Mouse (Mus musculus) bone marrow macrophage, adult 2 months (primary cell): Measurements from ENCODE around the gene Pmis2.

Source experiments
- CTCF ChIP-seq: IDR thresholded peaks from 2 replicates; pipeline ENCODE4 v1.5.1; 2012; ENCODE audit warnings: low read depth, mild to moderate bottlenecking, low read length, moderate library complexity
- POLR2A ChIP-seq: IDR thresholded peaks from 2 replicates; pipeline ENCODE4 v1.6.1; 2012; ENCODE audit warnings: mild to moderate bottlenecking, low read depth, low read length, borderline replicate concordance

GRCm38 (mm10) chr7:30698101-30698500 is 26.7 kb upstream of the Pmis2 start:
- TF ChIP-seq POLR2A, result no peak
- TF ChIP-seq CTCF, result no peak
